Mouse (Mus musculus): ENCODE measurements at regions not wholly inside any gene's neighbourhood (a gene's known extent, or its start where the extent isn't known, plus 50 kb on each side); places are given as distances from the start of the nearest gene placed in this dataset.

GRCm38 (mm10) chr12:61146695-61147094 is 376.3 kb upstream of the Lrfn5 start:
- no peak for DNase-seq (ENCODE audit: extremely low spot score)

DNA sequence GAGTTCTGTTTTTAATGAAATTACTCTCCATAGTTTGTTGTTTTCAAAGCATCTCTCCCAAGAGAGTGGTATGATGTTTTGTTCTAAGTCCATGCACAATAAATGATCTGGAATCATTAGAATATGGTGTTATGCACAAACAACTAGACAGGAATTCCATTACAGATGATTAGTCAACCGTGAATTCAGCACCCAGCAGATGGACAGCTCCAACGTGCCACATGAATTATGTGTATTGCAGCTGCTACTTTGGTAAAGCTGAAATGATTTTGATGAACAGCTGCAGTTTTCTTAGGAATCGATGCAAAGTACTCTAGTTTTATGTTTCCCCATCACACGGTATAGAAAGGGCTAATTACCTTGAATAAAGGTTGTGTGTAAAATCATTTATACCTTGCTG is 347.6 kb upstream of the Lrfn5 start:
- peak; percentile 11 for DNase-seq (ENCODE audit: extremely low spot score)
